Mouse (Mus musculus): ENCODE data around the gene Dlgap1.
A peak's percentile ranks its signal among the peaks of the same experiment; 100 is the strongest.

Dlgap1 gene

GRCm38 (mm10) chr17:70173916-70174315 lies 205.0 kb downstream of the Dlgap1 start:
- no peak for DNase-seq

- no peak for DNase-seq
Observed at GRCm38 (mm10) chr17:70191228-70191627, 222.4 kb downstream of the Dlgap1 start.

- DNase-seq = no peak
Observed at GRCm38 (mm10) chr17:70222891-70223290, 254.0 kb downstream of the Dlgap1 start.

- DNase-seq = no peak
Observed at GRCm38 (mm10) chr17:70247342-70247741, 278.5 kb downstream of the Dlgap1 start.

GRCm38 (mm10) chr17:70248250-70248649 lies 279.4 kb downstream of the Dlgap1 start:
- no peak for DNase-seq

GRCm38 (mm10) chr17:70252476-70252875 lies 283.6 kb downstream of the Dlgap1 start:
- DNase-seq = no peak

GRCm38 (mm10) chr17:70256371-70256770 lies 287.5 kb downstream of the Dlgap1 start:
- DNase-seq = no peak

DNA sequence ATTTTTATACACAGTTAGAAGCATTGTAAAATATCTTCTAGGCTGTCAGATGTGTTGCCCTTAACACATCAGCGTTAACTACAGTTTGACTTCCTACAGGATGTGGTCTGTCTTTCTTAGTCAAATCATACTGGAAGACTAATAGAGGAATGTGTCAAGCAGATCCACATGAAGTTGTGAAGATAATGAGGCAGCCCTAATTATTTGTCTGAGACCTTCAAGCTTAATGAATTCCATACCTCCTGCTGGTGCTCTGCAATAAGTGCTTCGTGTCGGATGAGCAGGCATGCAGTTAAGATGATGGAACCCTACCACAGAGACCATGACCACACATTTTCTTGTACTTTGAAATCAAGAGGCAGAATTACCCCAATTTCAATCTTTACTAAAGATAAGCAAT lies 294.3 kb downstream of the Dlgap1 start:
- DNase-seq = no peak

DNA sequence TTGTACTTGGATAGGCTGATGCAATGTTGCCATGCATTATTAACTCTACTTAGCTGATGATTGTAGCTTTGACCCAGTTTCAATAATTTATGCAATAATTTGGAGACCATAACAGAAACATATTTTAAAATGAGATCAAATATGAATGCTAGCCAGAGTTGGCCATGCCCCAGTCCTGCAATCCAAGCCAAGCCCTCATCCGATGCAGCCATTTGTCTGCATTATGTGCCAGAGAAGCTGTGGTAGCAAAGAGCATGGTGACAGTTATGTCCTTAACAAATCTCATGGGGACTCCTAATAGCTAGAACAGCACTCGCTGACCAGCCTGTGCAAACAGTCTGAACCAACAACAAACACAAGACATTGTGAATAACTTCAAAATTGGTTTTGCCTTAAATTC lies 303.3 kb downstream of the Dlgap1 start:
- no peak for DNase-seq

DNA sequence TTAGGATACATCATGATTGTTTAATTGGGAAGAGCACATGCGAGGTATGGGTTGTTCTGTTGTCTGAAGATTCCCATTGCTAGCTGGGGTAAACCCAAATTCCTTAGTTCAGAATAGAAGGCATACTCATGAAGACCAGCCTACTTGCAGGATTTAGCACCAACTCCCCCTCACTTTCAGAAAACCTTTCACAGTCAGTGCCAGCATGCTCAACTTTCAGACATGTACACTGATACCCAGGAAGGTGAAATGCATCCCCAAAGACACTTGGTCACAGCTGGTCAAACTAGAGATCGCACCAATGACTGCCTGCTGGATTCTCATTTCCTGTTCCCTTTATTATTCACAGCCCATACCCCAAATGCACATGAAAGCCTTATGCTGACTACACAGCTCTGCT lies 318.8 kb downstream of the Dlgap1 start:
- DNase-seq = no peak

- DNase-seq = no peak
Observed at GRCm38 (mm10) chr17:70294106-70294505, 325.2 kb downstream of the Dlgap1 start.

GRCm38 (mm10) chr17:70301941-70302478 lies 333.1 kb downstream of the Dlgap1 start:
- DNase-seq = peak; percentile 4

DNA sequence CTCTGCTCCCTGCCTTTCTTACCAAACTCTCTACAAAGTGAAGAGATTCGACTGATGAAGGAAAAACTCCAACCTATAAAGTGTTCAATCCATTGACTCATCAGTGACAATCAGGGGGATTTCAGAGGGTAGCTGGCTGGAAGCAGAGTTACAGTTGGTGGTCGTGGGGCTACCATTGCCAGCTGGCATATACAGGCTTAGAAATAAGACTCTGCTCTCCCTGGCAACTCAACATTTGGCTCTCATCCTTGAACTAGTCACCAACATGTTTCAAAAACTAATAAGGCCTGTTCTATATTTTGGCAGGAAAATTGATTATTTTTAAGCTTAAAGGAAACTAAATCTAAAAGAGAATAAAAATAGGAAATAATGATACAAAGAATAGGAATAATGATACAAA lies 333.8 kb downstream of the Dlgap1 start:
- DNase-seq = no peak

GRCm38 (mm10) chr17:70305021-70305420 lies 336.1 kb downstream of the Dlgap1 start:
- no peak for DNase-seq

- DNase-seq = no peak
Observed at GRCm38 (mm10) chr17:70307418-70308176, 338.7 kb downstream of the Dlgap1 start.

- DNase-seq = no peak
Observed at GRCm38 (mm10) chr17:70308364-70309231, 339.7 kb downstream of the Dlgap1 start.

GRCm38 (mm10) chr17:70316327-70316726 lies 347.5 kb downstream of the Dlgap1 start:
- DNase-seq = no peak

DNA sequence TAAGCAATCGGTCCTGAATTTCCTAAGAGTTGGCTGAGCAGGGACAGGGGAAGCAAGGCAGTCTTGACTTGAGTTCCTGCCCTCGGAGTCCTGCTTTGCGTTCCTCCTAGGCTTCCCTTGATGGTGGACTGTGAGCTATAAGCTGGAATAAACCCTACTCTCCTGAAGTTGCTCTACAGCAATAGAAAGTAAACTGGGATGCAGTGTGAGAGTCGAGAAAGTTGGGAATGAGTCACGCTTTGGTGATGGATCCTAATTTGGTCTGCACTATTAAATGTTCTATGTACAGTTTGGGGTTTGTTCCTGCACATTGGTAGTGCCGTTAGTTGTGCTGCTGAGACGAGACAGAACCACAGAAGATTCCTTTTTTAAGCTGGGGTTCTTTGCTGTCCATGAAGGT lies 348.9 kb downstream of the Dlgap1 start:
- no peak for DNase-seq

- DNase-seq = no peak
Observed at GRCm38 (mm10) chr17:70321976-70322375, 353.1 kb downstream of the Dlgap1 start.

DNA sequence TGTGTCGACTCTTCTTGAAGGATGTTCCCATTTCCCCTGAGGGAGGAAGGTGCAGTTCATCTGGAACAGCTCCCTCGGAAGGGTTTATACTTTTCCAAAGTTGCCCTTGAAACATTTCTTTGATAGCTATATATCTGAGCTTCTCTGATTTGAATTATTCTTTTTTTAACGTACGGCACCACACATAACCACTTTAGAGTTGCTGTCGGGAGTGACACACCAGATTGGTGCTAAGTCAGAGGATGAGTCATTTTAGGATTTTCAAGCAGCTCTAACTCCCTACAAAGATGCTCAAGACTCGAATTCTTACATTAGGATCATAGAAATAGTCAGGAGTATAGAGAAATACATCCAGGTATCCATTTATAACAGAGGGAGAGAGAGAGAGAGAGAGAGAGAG lies 364.6 kb downstream of the Dlgap1 start:
- DNase-seq = no peak

DNA sequence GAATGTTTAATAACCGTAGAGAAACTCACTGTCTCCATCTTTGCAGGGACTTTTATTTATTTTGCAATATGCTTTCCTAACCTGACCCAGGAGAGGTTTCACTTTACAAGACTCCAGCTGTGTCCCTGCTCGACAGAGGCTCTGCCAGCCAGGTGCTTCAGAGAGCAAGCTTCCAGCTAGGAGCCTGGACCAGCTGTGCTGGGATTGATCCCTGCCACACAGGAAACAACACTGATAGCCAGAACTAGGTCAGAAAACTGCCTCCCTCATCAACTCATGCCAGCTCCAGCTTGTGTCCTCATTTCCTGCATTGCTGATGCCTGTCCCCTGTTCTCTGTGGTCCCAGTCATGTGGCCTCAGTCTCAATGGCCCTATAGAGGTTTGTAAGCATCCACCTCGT lies 365.3 kb downstream of the Dlgap1 start:
- no peak for DNase-seq

- DNase-seq = no peak
Observed at GRCm38 (mm10) chr17:70339821-70340220, 370.9 kb downstream of the Dlgap1 start.

DNA sequence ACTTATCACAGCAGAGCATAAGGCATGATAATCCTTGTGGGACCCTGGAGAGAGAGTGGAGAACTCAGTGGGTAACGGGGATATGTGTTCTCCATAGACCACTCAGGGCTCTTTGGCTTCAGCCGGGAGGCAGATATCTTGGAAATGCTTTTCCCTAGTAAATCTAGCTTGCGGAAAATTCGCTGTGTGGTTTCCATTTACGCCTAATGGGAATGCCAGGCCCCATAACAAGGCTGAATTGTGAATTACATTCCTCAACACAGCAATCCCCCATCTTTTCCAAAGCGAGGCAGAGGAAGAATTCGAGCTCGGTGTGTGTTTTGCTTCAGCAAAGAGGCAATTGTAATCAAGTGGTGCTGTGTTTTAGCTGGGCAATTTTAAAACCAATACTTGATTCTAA lies 372.4 kb downstream of the Dlgap1 start:
- no peak for DNase-seq

- peak; percentile 24 for DNase-seq
Observed at GRCm38 (mm10) chr17:70341920-70342319, 373.0 kb downstream of the Dlgap1 start.
